Mouse (Mus musculus) kidney, postnatal 36 days (tissue): Measurements from ENCODE around the gene Parp3.
A peak's percentile ranks its signal among the peaks of the same experiment; 100 is the strongest.
"Not testable (repeated sequence)": the region's sequence is repeated elsewhere in the genome, so short reads cannot be mapped to it uniquely, and the experiment has no call there.

Experiments
- DNase-seq, 2 experiments: peaks; one replicate each; pipeline ENCODE4 v3.0.0; 2021 to 2022; ENCODE audit warnings: mixed read lengths in 2 of 2

Parp3 gene

GRCm38 (mm10) chr9:106476924-106477484 lies at the start of gene Parp3:
Gene Parp3, minus strand, starts transcription at chr9:106476949.
- DNase-seq = peak; percentile 98 to 100

- DNase-seq = no peak
Measured at GRCm38 (mm10) chr9:106519909-106520308, 43.2 kb upstream of the Parp3 start.

GRCm38 (mm10) chr9:106519433-106519832 lies 42.7 kb upstream of the Parp3 start:
- no peak for DNase-seq

GRCm38 (mm10) chr9:106514273-106514672 lies 37.5 kb upstream of the Parp3 start, which contains the start of gene Iqcf5:
Gene Iqcf5, plus strand, starts transcription at chr9:106514573.
- no peak for DNase-seq

GRCm38 (mm10) chr9:106513566-106513965 lies 36.8 kb upstream of the Parp3 start:
- DNase-seq = no peak

GRCm38 (mm10) chr9:106512729-106513450 lies 36.1 kb upstream of the Parp3 start:
- DNase-seq = no peak

GRCm38 (mm10) chr9:106509356-106509755 lies 32.6 kb upstream of the Parp3 start:
- DNase-seq = no peak

GRCm38 (mm10) chr9:106504246-106504645 lies 27.5 kb upstream of the Parp3 start:
- no peak for DNase-seq

- DNase-seq = no peak
Measured at GRCm38 (mm10) chr9:106501846-106502245, 25.1 kb upstream of the Parp3 start.

GRCm38 (mm10) chr9:106499667-106500066 lies 22.9 kb upstream of the Parp3 start, which contains the start of gene Iqcf1:
Gene Iqcf1, plus strand, starts transcription at chr9:106499967.
- DNase-seq = no peak

- not testable (repeated sequence) for DNase-seq
Measured at GRCm38 (mm10) chr9:106487602-106488001, 10.9 kb upstream of the Parp3 start.

- DNase-seq = no peak
Measured at GRCm38 (mm10) chr9:106485076-106485475, 8.3 kb upstream of the Parp3 start.

- no peak for DNase-seq
Measured at GRCm38 (mm10) chr9:106483606-106484005, 6.9 kb upstream of the Parp3 start.

- no peak for DNase-seq
Measured at GRCm38 (mm10) chr9:106483136-106483535, 6.4 kb upstream of the Parp3 start.

- DNase-seq = no peak
Measured at GRCm38 (mm10) chr9:106482578-106483115, 5.9 kb upstream of the Parp3 start.

- DNase-seq = no peak
Measured at GRCm38 (mm10) chr9:106481676-106482075, 4.9 kb upstream of the Parp3 start.

GRCm38 (mm10) chr9:106481075-106481474 lies 4.3 kb upstream of the Parp3 start:
- DNase-seq = no peak

GRCm38 (mm10) chr9:106480541-106480940 lies 3.8 kb upstream of the Parp3 start:
- no peak for DNase-seq

GRCm38 (mm10) chr9:106478101-106478500 lies 1.4 kb upstream of the Parp3 start:
- no peak for DNase-seq

- DNase-seq = no peak
Measured at GRCm38 (mm10) chr9:106477649-106478048, 900 bp upstream of the Parp3 start.

GRCm38 (mm10) chr9:106476002-106476923 lies 486 bp downstream of the Parp3 start:
- peak; percentile 72 to 77 for DNase-seq

GRCm38 (mm10) chr9:106475663-106476001 lies 1.1 kb downstream of the Parp3 start, which contains the start of gene Rrp9:
Gene Rrp9, plus strand, starts transcription at chr9:106475963.
- no peak for DNase-seq

GRCm38 (mm10) chr9:106475046-106475445 lies 1.7 kb downstream of the Parp3 start:
- DNase-seq = peak; percentile 43 to 52
